In the genomic region with DNA sequence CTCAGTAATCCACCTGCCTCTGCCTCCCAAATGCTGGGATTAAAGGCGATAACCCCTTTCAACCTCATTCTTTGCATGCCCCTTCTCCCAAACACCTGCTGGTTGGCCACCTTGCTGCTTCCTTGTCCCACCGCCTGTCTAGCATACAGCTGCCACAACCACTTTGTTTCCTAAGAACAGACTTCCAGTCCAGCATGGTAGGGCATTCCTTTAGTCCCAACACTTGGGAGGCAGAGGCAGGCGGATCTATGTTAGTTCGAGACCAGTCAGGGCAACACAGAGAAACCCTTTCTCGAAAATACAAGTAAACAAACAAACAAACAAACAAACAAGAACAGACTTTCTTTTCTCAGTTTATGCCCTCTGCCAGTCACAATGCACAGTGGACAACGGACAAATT, we compare ENCODE assay signal across 8 mouse cellular contexts. TPM values are rescaled to one million over a fixed set of nuclear protein-coding genes. Genes with fewer than 3 reads are reported as not detected.
DNase-seq lines count a peak whose midpoint lies in the region; ATAC-seq and TF ChIP-seq lines count a peak whose summit lies in the region.

No protein-coding gene starts in this region.

- no peak for TF ChIP-seq POLR2A in kidney, adult 2 months (IDR thresholded peaks at IDR 0.05; ENCODE audit: low read depth, low read length)

- peak overlapping the region; percentile 20; the same call in 1 of the 2 replicates for H3K27ac ChIP-seq in kidney, adult 2 months (ENCODE audit: insufficient read depth, low read depth, low read length)
- H3K27ac ChIP-seq in brown adipose tissue, adult 24 weeks (replicated peaks; ENCODE audit: low read depth, low read length): no peak overlapping the region
- peak overlapping the region; percentile 99 for H3K27ac ChIP-seq in hindbrain, embryonic 10.5 days
- no peak overlapping the region for H3K27ac ChIP-seq in midbrain, embryonic 12.5 days (replicated peaks)

- 53% methylated on average over 6 of the region's 6 CpGs for WGBS in kidney, adult 2 months
- WGBS in hindbrain, embryonic 10.5 days: 39% methylated on average over 6 of the region's 6 CpGs
- WGBS in midbrain, embryonic 12.5 days: 42% methylated on average over 6 of the region's 6 CpGs

- H3K9ac ChIP-seq in midbrain, embryonic 12.5 days (replicated peaks): peak overlapping the region; percentile 99; the same call in 1 of the 2 replicates

- no peak for TF ChIP-seq CTCF in kidney, adult 2 months (conservative IDR thresholded peaks at IDR 0.05; ENCODE audit: insufficient read depth, insufficient read length, low read depth, low read length)

- no peak for ATAC-seq in midbrain, embryonic 12.5 days (ENCODE audit: low FRiP score, low read depth)

- no peaks in the 10 kb centered on the region for H3K9me3 ChIP-seq in hindbrain, embryonic 10.5 days
- no peaks in the 10 kb centered on the region for H3K9me3 ChIP-seq in midbrain, embryonic 12.5 days

- H3K4me2 ChIP-seq in midbrain, embryonic 12.5 days (replicated peaks): peak overlapping the region; percentile 92

- H3K4me3 ChIP-seq in kidney, adult 2 months (ENCODE audit: insufficient read depth, low read depth, low read length): peak overlapping the region; percentile 82
- H3K4me3 ChIP-seq in brown adipose tissue, adult 24 weeks (ENCODE audit: insufficient read depth, low read depth, low read length): peak overlapping the region; percentile 92
- H3K4me3 ChIP-seq in hindbrain, embryonic 10.5 days: peak overlapping the region; percentile 92
- peak overlapping the region; percentile 92 for H3K4me3 ChIP-seq in midbrain, embryonic 12.5 days

- no peaks in the 10 kb centered on the region for H3K36me3 ChIP-seq in kidney, adult 2 months (ENCODE audit: control insufficient read depth, insufficient read depth, low read length)
- H3K36me3 ChIP-seq in hindbrain, embryonic 10.5 days: no peaks in the 10 kb centered on the region
- H3K36me3 ChIP-seq in midbrain, embryonic 12.5 days: no peaks in the 10 kb centered on the region

- no peaks in the 10 kb centered on the region for H3K27me3 ChIP-seq in kidney, adult 2 months (replicated peaks; ENCODE audit: control insufficient read depth, insufficient read depth, low read length)
- H3K27me3 ChIP-seq in hindbrain, embryonic 10.5 days (ENCODE audit: insufficient read depth, poor library complexity, severe bottlenecking): peaks cover 13% of the 10 kb centered on the region
- H3K27me3 ChIP-seq in midbrain, embryonic 12.5 days: peaks cover 23% of the 10 kb centered on the region

- DNase-seq in kidney, adult 2 months: no peak
- no peak for DNase-seq in kidney, postnatal 4 days
- DNase-seq in hindbrain, embryonic 10.5 days (ENCODE audit: low spot score): no peak
- no peak for DNase-seq in retina, postnatal 1 day
- DNase-seq in urinary bladder, adult 2 months (ENCODE audit: low spot score): no peak
- DNase-seq in gastrocnemius, postnatal 4 days (ENCODE audit: low spot score in 2 of 2): no peak

- H3K4me1 ChIP-seq in kidney, adult 2 months (ENCODE audit: control insufficient read depth, insufficient read depth, low read length): peaks cover 16% of the 10 kb centered on the region
- peaks cover 16% of the 10 kb centered on the region for H3K4me1 ChIP-seq in brown adipose tissue, adult 24 weeks (ENCODE audit: control insufficient read depth, insufficient read depth, insufficient read length, low read length)
- peaks cover 40% of the 10 kb centered on the region for H3K4me1 ChIP-seq in hindbrain, embryonic 10.5 days (replicated peaks)
- H3K4me1 ChIP-seq in midbrain, embryonic 12.5 days: peaks cover 29% of the 10 kb centered on the region

RNA-seq across cellular contexts. Expression of gene Pcgf3, which starts 0.6 kb away (rescaled TPM):
- polyA plus RNA-seq in kidney, adult 2 months (2012; rRNA removed): 9.0 and 10.2 TPM in 2 replicates
- polyA plus RNA-seq in brown adipose tissue, adult 24 weeks (2012; ENCODE audit: insufficient read depth, insufficient read length, missing spikeins): 8.4 and 21.9 TPM in 2 replicates
- 24.3 and 27.5 TPM in 2 replicates for polyA plus RNA-seq in hindbrain, embryonic 10.5 days (2016; fragmentation: Nextera tagmentation; extraction: Ambion mirVana)
- polyA plus RNA-seq in midbrain, embryonic 12.5 days (2016; fragmentation: Nextera tagmentation; extraction: Ambion mirVana): 35.3 and 40.3 TPM in 2 replicates
- 13.9 and 17.1 TPM in 2 replicates for polyA plus RNA-seq in urinary bladder, adult 2 months (2012; rRNA removed)
- 10 to 100 TPM; 87.5 to 91.3 TPM for total RNA-seq in gastrocnemius, postnatal 4 days (2021)

RNA-seq across cellular contexts. Expression of gene Mfsd7a, which starts 11.8 kb away (rescaled TPM):
- 5.0 and 5.3 TPM in 2 replicates for polyA plus RNA-seq in kidney, adult 2 months (2012; rRNA removed)
- 0.55 and 0.92 TPM in 2 replicates for polyA plus RNA-seq in brown adipose tissue, adult 24 weeks (2012; ENCODE audit: insufficient read depth, insufficient read length, missing spikeins)
- polyA plus RNA-seq in hindbrain, embryonic 10.5 days (2016; fragmentation: Nextera tagmentation; extraction: Ambion mirVana): 0.10 and 0.13 TPM in 2 replicates
- 0.12 and 0.20 TPM in 2 replicates for polyA plus RNA-seq in midbrain, embryonic 12.5 days (2016; fragmentation: Nextera tagmentation; extraction: Ambion mirVana)
- 9.8 and 10.7 TPM in 2 replicates for polyA plus RNA-seq in urinary bladder, adult 2 months (2012; rRNA removed)
- 1 to 10 TPM; 4.3 to 4.5 TPM for total RNA-seq in gastrocnemius, postnatal 4 days (2021)

RNA-seq across cellular contexts. Expression of gene Atp5k, which starts 26.2 kb away (rescaled TPM):
- 103 and 172 TPM in 2 replicates for polyA plus RNA-seq in kidney, adult 2 months (2012; rRNA removed)
- polyA plus RNA-seq in brown adipose tissue, adult 24 weeks (2012; ENCODE audit: insufficient read depth, insufficient read length, missing spikeins): 2,801 and 3,055 TPM in 2 replicates
- polyA plus RNA-seq in hindbrain, embryonic 10.5 days (2016; fragmentation: Nextera tagmentation; extraction: Ambion mirVana): 397 and 447 TPM in 2 replicates
- polyA plus RNA-seq in midbrain, embryonic 12.5 days (2016; fragmentation: Nextera tagmentation; extraction: Ambion mirVana): 408 and 419 TPM in 2 replicates
- 219 and 292 TPM in 2 replicates for polyA plus RNA-seq in urinary bladder, adult 2 months (2012; rRNA removed)
- 100 to 1,000 TPM; 548 to 659 TPM for total RNA-seq in gastrocnemius, postnatal 4 days (2021)

Comparison
In these comparisons a context has a peak if more than half of its experiments do, and no peak if none do; other contexts are left out.
1. H3K27ac ChIP-seq: peak in kidney, adult 2 months (single experiment) and hindbrain, embryonic 10.5 days (single experiment); none in brown adipose tissue, adult 24 weeks (single experiment) and midbrain, embryonic 12.5 days (single experiment).
2. Peak in every context shown above with its lines, with median percentiles within 50 percentile points of each other: H3K4me3 ChIP-seq.